Mouse (Mus musculus): Measurements from ENCODE around the gene Mrpl41. TPM values are rescaled to one million over a fixed set of nuclear protein-coding genes. Genes with fewer than 3 reads are reported as not detected.

Gene Mrpl41
- 97.7 and 102 TPM in 2 replicates for polyA plus RNA-seq (2015; fragmentation: Nextera tagmentation; extraction: Ambion mirVana)

GRCm38 (mm10) chr2:24974906-24975703 is at the start of gene Mrpl41:
TSS of gene Mrpl41 (minus strand) at chr2:24975098.
- Histone ChIP-seq H3K27ac (ENCODE audit: low read length) (peak within 1 kb of the TSS; percentile 94), H3K4me2 (ENCODE audit: low read depth, low read length) (peak within 1 kb of the TSS; percentile 92), H3K9me3 (ENCODE audit: control insufficient read depth, low read length) (no peaks in the 10 kb centered on the region), H3K4me3 (ENCODE audit: low read length) (peak within 1 kb of the TSS; percentile 75), H3K4me1 (replicated peaks; ENCODE audit: control insufficient read depth, insufficient read depth, low read length) (peaks cover 12% of the 10 kb centered on the region), H3K36me3 (ENCODE audit: control insufficient read depth, insufficient read depth, low read length) (peaks cover 10% of the 10 kb centered on the region), H3K9ac (ENCODE audit: low read length) (peak within 1 kb of the TSS; percentile 76), H3K27me3 (ENCODE audit: control insufficient read depth, insufficient read depth, low read depth, low read length) (no peaks in the 10 kb centered on the region)
- peak; percentile 99 for ATAC-seq (ENCODE audit: low read depth)
- WGBS: under 1% methylated on average over 64 of the region's 64 CpGs

- no peak overlapping the region for H3K4me3 ChIP-seq (ENCODE audit: low read length)
- no peak overlapping the region for H3K9ac ChIP-seq (ENCODE audit: low read length)
- no peaks in the 10 kb centered on the region for H3K4me1 ChIP-seq (replicated peaks; ENCODE audit: control insufficient read depth, insufficient read depth, low read length)
- ATAC-seq (ENCODE audit: low read depth): no peak
- no peaks in the 10 kb centered on the region for H3K27me3 ChIP-seq (ENCODE audit: control insufficient read depth, insufficient read depth, low read depth, low read length)
- no peaks in the 10 kb centered on the region for H3K9me3 ChIP-seq (ENCODE audit: control insufficient read depth, low read length)
- WGBS: 90% methylated on average over 1 of the region's 1 CpGs
- H3K36me3 ChIP-seq (ENCODE audit: control insufficient read depth, insufficient read depth, low read length): no peaks in the 10 kb centered on the region
- H3K27ac ChIP-seq (ENCODE audit: low read length): no peak overlapping the region
- H3K4me2 ChIP-seq (ENCODE audit: low read depth, low read length): no peak overlapping the region
Observed at GRCm38 (mm10) chr2:25022678-25023077, 47.8 kb upstream of the Mrpl41 start.

DNA sequence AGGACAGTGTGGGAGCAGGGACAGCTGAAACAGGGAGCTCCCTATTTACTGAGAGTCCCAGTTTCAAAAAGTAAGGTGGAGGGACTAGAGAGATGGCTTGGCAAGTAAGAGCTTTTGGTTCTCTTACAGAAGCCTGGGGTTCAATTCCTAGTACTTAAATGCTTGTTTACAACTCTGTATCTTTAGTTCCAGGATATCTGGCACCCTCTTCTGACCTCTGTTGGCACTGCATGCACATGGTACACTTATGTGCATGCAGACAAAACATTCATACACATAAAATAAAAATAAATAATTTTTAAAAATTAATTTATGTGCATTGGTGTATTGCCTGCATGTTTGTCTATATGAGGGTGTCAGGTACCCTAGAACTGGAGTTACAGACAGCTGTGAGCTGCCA is 33.4 kb upstream of the Mrpl41 start:
- Histone ChIP-seq H3K36me3 (ENCODE audit: control insufficient read depth, insufficient read depth, low read length) (no peaks in the 10 kb centered on the region), H3K27ac (ENCODE audit: low read length) (no peak overlapping the region), H3K9me3 (ENCODE audit: control insufficient read depth, low read length) (no peaks in the 10 kb centered on the region), H3K4me3 (ENCODE audit: low read length) (no peak overlapping the region), H3K27me3 (ENCODE audit: control insufficient read depth, insufficient read depth, low read depth, low read length) (no peaks in the 10 kb centered on the region), H3K4me2 (ENCODE audit: low read depth, low read length) (no peak overlapping the region), H3K9ac (ENCODE audit: low read length) (no peak overlapping the region), H3K4me1 (replicated peaks; ENCODE audit: control insufficient read depth, insufficient read depth, low read length) (no peaks in the 10 kb centered on the region)
- ATAC-seq (ENCODE audit: low read depth): no peak

DNA sequence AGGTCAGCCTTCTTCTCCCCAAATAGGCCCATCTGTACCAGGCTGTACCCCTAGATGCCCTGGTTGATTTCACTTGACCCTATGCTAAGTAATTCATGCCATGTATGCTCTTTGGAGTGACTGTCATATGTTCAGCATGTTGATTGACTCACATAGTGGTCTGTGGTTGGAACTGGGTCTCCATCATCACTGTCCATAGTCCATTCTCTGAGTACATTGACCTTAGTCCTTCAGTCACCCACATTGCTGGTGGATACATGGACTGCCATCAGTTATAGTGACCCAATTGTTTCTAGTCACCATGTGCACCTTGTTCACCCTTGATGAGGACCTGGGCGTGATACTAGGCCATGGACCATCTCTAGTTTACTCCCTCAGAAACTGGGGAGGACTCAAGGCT is 31.9 kb upstream of the Mrpl41 start:
- Histone ChIP-seq H3K27me3 (ENCODE audit: control insufficient read depth, insufficient read depth, low read depth, low read length) (no peaks in the 10 kb centered on the region), H3K4me3 (ENCODE audit: low read length) (no peak overlapping the region), H3K36me3 (ENCODE audit: control insufficient read depth, insufficient read depth, low read length) (no peaks in the 10 kb centered on the region), H3K9me3 (ENCODE audit: control insufficient read depth, low read length) (no peaks in the 10 kb centered on the region), H3K9ac (ENCODE audit: low read length) (no peak overlapping the region), H3K27ac (ENCODE audit: low read length) (no peak overlapping the region), H3K4me1 (replicated peaks; ENCODE audit: control insufficient read depth, insufficient read depth, low read length) (no peaks in the 10 kb centered on the region), H3K4me2 (ENCODE audit: low read depth, low read length) (no peak overlapping the region)
- ATAC-seq (ENCODE audit: low read depth): no peak
- WGBS: 88% methylated on average over 1 of the region's 1 CpGs

GRCm38 (mm10) chr2:25003946-25004786 is 29.3 kb upstream of the Mrpl41 start:
- H3K9me3 ChIP-seq (ENCODE audit: control insufficient read depth, low read length): no peaks in the 10 kb centered on the region
- no peak overlapping the region for H3K9ac ChIP-seq (ENCODE audit: low read length)
- no peak for ATAC-seq (ENCODE audit: low read depth)
- H3K27me3 ChIP-seq (ENCODE audit: control insufficient read depth, insufficient read depth, low read depth, low read length): no peaks in the 10 kb centered on the region
- H3K4me1 ChIP-seq (replicated peaks; ENCODE audit: control insufficient read depth, insufficient read depth, low read length): no peaks in the 10 kb centered on the region
- H3K36me3 ChIP-seq (ENCODE audit: control insufficient read depth, insufficient read depth, low read length): no peaks in the 10 kb centered on the region
- no peak overlapping the region for H3K27ac ChIP-seq (ENCODE audit: low read length)
- WGBS: 79% methylated on average over 9 of the region's 9 CpGs
- H3K4me2 ChIP-seq (ENCODE audit: low read depth, low read length): no peak overlapping the region
- H3K4me3 ChIP-seq (ENCODE audit: low read length): no peak overlapping the region

GRCm38 (mm10) chr2:25000544-25001235 is 25.8 kb upstream of the Mrpl41 start:
- Histone ChIP-seq H3K9me3 (ENCODE audit: control insufficient read depth, low read length) (no peaks in the 10 kb centered on the region), H3K36me3 (ENCODE audit: control insufficient read depth, insufficient read depth, low read length) (no peaks in the 10 kb centered on the region), H3K4me2 (ENCODE audit: low read depth, low read length) (no peak overlapping the region), H3K27ac (ENCODE audit: low read length) (no peak overlapping the region), H3K9ac (ENCODE audit: low read length) (no peak overlapping the region), H3K4me1 (replicated peaks; ENCODE audit: control insufficient read depth, insufficient read depth, low read length) (no peaks in the 10 kb centered on the region), H3K4me3 (ENCODE audit: low read length) (no peak overlapping the region), H3K27me3 (ENCODE audit: control insufficient read depth, insufficient read depth, low read depth, low read length) (no peaks in the 10 kb centered on the region)
- 63% methylated on average over 3 of the region's 3 CpGs for WGBS
- ATAC-seq (ENCODE audit: low read depth): peak; percentile 52; the same call in 1 of the 2 replicates

GRCm38 (mm10) chr2:24996471-24996870 is 21.6 kb upstream of the Mrpl41 start:
- H3K27me3 ChIP-seq (ENCODE audit: control insufficient read depth, insufficient read depth, low read depth, low read length): no peaks in the 10 kb centered on the region
- H3K9ac ChIP-seq (ENCODE audit: low read length): no peak overlapping the region
- H3K27ac ChIP-seq (ENCODE audit: low read length): no peak overlapping the region
- H3K4me1 ChIP-seq (replicated peaks; ENCODE audit: control insufficient read depth, insufficient read depth, low read length): no peaks in the 10 kb centered on the region
- WGBS: 87% methylated on average over 2 of the region's 2 CpGs
- no peak for ATAC-seq (ENCODE audit: low read depth)
- H3K36me3 ChIP-seq (ENCODE audit: control insufficient read depth, insufficient read depth, low read length): no peaks in the 10 kb centered on the region
- H3K9me3 ChIP-seq (ENCODE audit: control insufficient read depth, low read length): no peaks in the 10 kb centered on the region
- H3K4me3 ChIP-seq (ENCODE audit: low read length): no peak overlapping the region
- no peak overlapping the region for H3K4me2 ChIP-seq (ENCODE audit: low read depth, low read length)

DNA sequence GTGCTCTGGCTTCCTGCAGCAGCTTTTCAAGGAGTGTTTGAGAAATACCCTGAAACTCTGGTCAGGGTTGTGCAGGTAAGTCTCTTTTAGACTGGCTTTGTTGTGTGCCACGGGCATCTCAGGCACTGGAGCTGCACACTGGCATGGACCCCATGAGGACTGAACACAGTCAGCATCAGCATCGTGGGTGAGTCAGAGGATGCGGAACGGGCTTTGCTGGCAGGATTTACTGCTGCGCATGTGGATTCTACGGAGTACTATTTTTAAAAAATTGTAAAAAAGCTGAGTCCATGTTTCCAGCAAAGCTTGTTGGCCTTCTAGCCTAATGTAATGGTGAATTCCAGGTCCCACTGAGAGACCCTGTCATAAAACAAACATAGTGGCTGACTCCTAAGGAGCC is 20.4 kb upstream of the Mrpl41 start:
- ATAC-seq (ENCODE audit: low read depth): no peak
- 89% methylated on average over 6 of the region's 6 CpGs for WGBS

DNA sequence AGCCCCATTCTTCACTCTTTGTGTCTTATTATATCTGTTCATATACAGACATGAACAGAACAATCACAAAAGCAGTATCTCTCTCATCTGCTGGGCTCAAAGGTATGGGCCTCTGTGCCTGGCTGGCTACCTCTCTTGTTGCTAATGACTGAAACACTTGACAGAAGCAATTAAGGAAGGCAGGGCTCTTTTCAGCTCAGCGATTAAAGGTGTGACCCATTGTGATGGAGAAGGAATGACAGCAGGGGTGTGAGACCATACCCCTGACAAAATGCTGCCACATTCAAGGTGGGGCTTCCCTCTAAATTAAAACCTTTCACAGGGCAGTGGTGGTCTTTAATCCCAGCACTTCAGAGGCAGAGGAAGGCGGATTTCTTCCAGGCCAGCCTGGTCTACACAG is 12.9 kb upstream of the Mrpl41 start:
- no peaks in the 10 kb centered on the region for H3K27me3 ChIP-seq (ENCODE audit: control insufficient read depth, insufficient read depth, low read depth, low read length)
- WGBS: 57% methylated on average over 2 of the region's 2 CpGs
- no peaks in the 10 kb centered on the region for H3K9me3 ChIP-seq (ENCODE audit: control insufficient read depth, low read length)
- ATAC-seq (ENCODE audit: low read depth): no peak
- no peaks in the 10 kb centered on the region for H3K4me1 ChIP-seq (replicated peaks; ENCODE audit: control insufficient read depth, insufficient read depth, low read length)
- no peak overlapping the region for H3K27ac ChIP-seq (ENCODE audit: low read length)
- no peaks in the 10 kb centered on the region for H3K36me3 ChIP-seq (ENCODE audit: control insufficient read depth, insufficient read depth, low read length)
- H3K4me2 ChIP-seq (ENCODE audit: low read depth, low read length): no peak overlapping the region
- H3K9ac ChIP-seq (ENCODE audit: low read length): no peak overlapping the region
- H3K4me3 ChIP-seq (ENCODE audit: low read length): no peak overlapping the region

More for the DNA sequence above, 20.4 kb upstream of the Mrpl41 start:
- Histone ChIP-seq H3K4me3 (ENCODE audit: low read length) (no peak overlapping the region), H3K9ac (ENCODE audit: low read length) (no peak overlapping the region), H3K4me1 (replicated peaks; ENCODE audit: control insufficient read depth, insufficient read depth, low read length) (no peaks in the 10 kb centered on the region), H3K4me2 (ENCODE audit: low read depth, low read length) (no peak overlapping the region), H3K36me3 (ENCODE audit: control insufficient read depth, insufficient read depth, low read length) (no peaks in the 10 kb centered on the region), H3K27me3 (ENCODE audit: control insufficient read depth, insufficient read depth, low read depth, low read length) (no peaks in the 10 kb centered on the region), H3K27ac (ENCODE audit: low read length) (no peak overlapping the region), H3K9me3 (ENCODE audit: control insufficient read depth, low read length) (no peaks in the 10 kb centered on the region)

Measured in lung, embryonic 16.5 days (tissue).